Mouse (Mus musculus) left cerebral cortex, postnatal 25 days (tissue): Measurements from ENCODE around the gene Copg1. TPM values are rescaled to one million over a fixed set of nuclear protein-coding genes. Genes with fewer than 3 reads are reported as not detected.
"Not testable (repeated sequence)": the region's sequence is repeated elsewhere in the genome, so short reads cannot be mapped to it uniquely, and the experiment has no call there.

Experiments
- DNase-seq, 2 experiments: peaks; one replicate each; pipeline ENCODE4 v3.0.0; 2022; ENCODE audit warnings: low spot score in 2 of 2, mixed read lengths in 1 of 2
- intact Hi-C: fragments of 180-260 bp; cut with DNase I; formaldehyde crosslinking; loops from one replicate; pipeline ENCODE4 v1.15.1; 2025
- total RNA-seq, 2 experiments: library from RNA; stranded (reverse); gene quantifications; 2 replicates each; pipeline ENCODE4 v1.2.3; 2021

Copg1 gene
- total RNA-seq, 2 experiments from 2014 or later, result 212 to 218 TPM

DNA sequence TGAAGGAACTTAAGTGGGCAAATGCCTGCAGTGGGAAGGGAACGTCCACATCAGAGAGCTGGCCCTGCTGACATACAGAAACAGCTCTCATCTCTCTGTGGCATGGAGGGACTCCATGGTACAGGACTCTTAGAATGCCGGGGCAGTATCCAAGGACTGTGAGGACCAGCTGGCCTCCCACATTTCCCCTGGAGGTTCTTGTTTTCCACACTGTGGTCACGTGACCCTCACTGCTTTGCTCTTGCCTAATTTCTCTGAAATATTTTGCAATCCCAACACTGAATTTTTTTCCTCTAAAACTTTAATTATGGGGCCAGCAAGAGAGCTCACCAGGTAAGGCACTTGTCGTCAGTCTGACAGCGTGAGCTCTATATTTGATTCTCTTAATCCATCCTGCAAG, 47.4 kb downstream of the Copg1 start:
- intact Hi-C loops, result no loop called here
- DNase-seq, result no peak

GRCm38 (mm10) chr6:87937178-87937788, 49.7 kb downstream of the Copg1 start:
- intact Hi-C loops, result no loop called here
- DNase-seq, result no peak

DNA sequence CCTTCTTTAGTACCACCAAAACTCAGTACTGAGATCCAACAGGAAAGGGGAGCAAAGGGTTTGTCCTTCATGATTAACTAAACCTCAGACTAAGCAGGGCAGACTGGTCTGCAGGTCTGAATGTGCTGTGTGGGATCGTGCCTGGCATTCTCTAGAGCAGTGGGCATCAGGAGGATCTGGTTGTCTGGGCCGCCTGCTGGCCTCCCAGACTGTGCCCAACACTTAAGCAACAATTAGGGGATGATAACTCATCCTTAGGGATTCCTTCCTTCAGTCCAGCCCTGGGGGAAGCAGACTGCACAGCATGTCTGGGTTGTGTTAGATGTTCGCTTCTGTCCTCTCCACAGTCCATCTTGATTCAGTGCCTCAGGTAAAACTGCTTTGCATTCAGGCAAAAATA, 51.3 kb downstream of the Copg1 start:
- intact Hi-C loops, result no loop called here
- DNase-seq, result no peak

DNA sequence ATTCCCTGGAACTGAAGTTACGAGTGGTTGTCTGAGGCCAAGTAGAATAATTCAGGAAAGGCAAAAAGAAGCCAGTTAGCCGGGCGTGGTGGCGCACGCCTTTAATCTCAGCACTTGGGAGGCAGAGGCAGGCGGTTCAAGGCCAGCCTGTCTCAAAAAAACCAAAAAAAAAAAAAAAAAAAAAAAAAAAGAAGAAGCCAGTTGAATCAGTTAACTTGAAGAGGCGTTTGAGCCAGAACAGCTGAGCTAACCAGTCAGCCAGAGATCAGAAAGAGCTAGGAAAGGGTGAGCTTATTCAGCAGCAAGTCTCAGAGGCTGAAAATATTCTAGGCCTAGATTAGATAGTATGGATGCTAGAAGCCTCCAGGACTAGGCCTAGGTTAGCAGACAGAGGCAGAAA, 54.6 kb downstream of the Copg1 start:
- intact Hi-C loops, result no loop called here

DNA sequence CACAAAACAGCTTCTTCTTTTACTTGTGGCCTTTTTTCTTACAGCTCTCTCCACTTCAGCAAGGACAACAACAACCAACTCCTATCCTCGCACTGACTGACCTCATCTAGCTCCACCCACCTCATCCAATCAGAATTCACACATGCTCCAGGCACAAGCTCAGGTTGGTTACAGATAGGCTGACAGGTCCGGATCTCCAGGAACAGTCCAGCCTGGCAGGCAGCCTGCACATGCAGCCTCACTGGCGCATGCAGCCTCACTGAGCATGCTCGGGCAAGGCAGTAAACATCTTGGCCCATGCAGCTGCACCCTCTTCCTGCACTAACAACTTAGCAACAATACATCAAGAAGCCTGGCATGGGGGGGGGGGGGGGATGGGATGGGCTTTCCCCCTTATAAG, 74.8 kb downstream of the Copg1 start:
- intact Hi-C loops, result loop anchor here (5.0 kb wide), 1 partner anchor 35 kb away; no protein-coding TSS in a partner anchor

More for the DNA sequence above, 54.6 kb downstream of the Copg1 start:
- no peak for DNase-seq

More for the DNA sequence above, 74.8 kb downstream of the Copg1 start:
- DNase-seq, result not testable (repeated sequence)

Other genes with a start within 250 kb of the Copg1 start
- gene Aplf, start 215.6 kb upstream of the Copg1 start, total RNA-seq, result 1 to 10 TPM; 7.9 to 8.1 TPM
- gene Efcc1, start 156.9 kb upstream of the Copg1 start, total RNA-seq, result 1 to 10 TPM; 3.4 to 4.5 TPM
- gene Gp9, start 109.7 kb upstream of the Copg1 start, total RNA-seq, result 1 to 10 TPM in 1 of 2 experiments, under 1 TPM in 1; 0.92 to 1.1 TPM
- 10 to 100 TPM; 18.6 to 19.8 TPM for gene Rab43, start 75.7 kb upstream of the Copg1 start, total RNA-seq
- gene Gm45140, start 52.0 kb upstream of the Copg1 start, total RNA-seq, result 1 to 10 TPM; 1.4 to 1.9 TPM
- gene Isy1, start 49.0 kb upstream of the Copg1 start, total RNA-seq, result 10 to 100 TPM; 27.6 to 31.2 TPM
- gene Cnbp, start 36.7 kb upstream of the Copg1 start, total RNA-seq, result 100 to 1,000 TPM; 250 to 258 TPM
- gene Hmces, start 26.1 kb downstream of the Copg1 start, total RNA-seq, result 10 to 100 TPM; 25.8 to 27.8 TPM
- gene H1fx, start 93.8 kb downstream of the Copg1 start, total RNA-seq, result 10 to 100 TPM; 59.2 to 60.8 TPM
- 100 to 1,000 TPM; 330 to 341 TPM for gene Rab7, start 157.5 kb downstream of the Copg1 start, total RNA-seq
- 100 to 1,000 TPM; 184 to 185 TPM for gene Rpn1, start 196.7 kb downstream of the Copg1 start, total RNA-seq